Mouse (Mus musculus) kidney, embryonic 15.5 days (tissue): Measurements from ENCODE around the gene Olfr574. TPM values are rescaled to one million over a fixed set of nuclear protein-coding genes. Genes with fewer than 3 reads are reported as not detected.

Source experiments
- ATAC-seq: fragments of 200-750 bp; cut with Nextera tagmentation; replicated peaks from 2 replicates; pipeline ENCODE4 v1.8.0; 2017; ENCODE audit warnings: moderate TSS enrichment; ENCODE audit not compliant: low FRiP score
- H3K27ac ChIP-seq: fragments of 300-500 bp; sonication (generic); 2 replicates; pipeline ENCODE4 v1.5.1; 2015; ENCODE audit warnings: mild to moderate bottlenecking, inconsistent platforms
- H3K27me3 ChIP-seq: fragments of 300-500 bp; sonication (generic); 2 replicates; pipeline ENCODE4 v1.6.1; 2015; ENCODE audit warnings: inconsistent platforms
- H3K36me3 ChIP-seq: fragments of 300-500 bp; sonication (generic); 2 replicates; pipeline ENCODE4 v1.6.1; 2015; ENCODE audit warnings: inconsistent platforms
- H3K4me1 ChIP-seq: fragments of 300-500 bp; sonication (generic); 2 replicates; pipeline ENCODE4 v1.6.1; 2015; ENCODE audit warnings: inconsistent platforms
- H3K4me2 ChIP-seq: fragments of 300-500 bp; sonication (generic); 2 replicates; pipeline ENCODE4 v1.6.1; 2015; ENCODE audit warnings: moderate library complexity, mild to moderate bottlenecking, inconsistent platforms
- H3K4me3 ChIP-seq: fragments of 300-500 bp; sonication (generic); replicated peaks from 2 replicates; pipeline ENCODE4 v1.5.1; 2015; ENCODE audit warnings: mild to moderate bottlenecking, inconsistent platforms
- H3K9ac ChIP-seq: fragments of 300-500 bp; sonication (generic); 2 replicates; pipeline ENCODE4 v1.6.1; 2015; ENCODE audit warnings: mild to moderate bottlenecking, inconsistent platforms
- H3K9me3 ChIP-seq: fragments of 300-500 bp; sonication (generic); replicated peaks from 2 replicates; pipeline ENCODE4 v1.6.1; 2016; ENCODE audit warnings: inconsistent platforms
- WGBS: fragments of 180-500 bp; shearing (Covaris S2); methylation state at CpG from one replicate; pipeline ENCODE4 v1.1.7; 2015; ENCODE audit warnings: mixed read lengths; 5-methylcytosine and 5-hydroxymethylcytosine counted together
- polyA plus RNA-seq: library from polyadenylated mRNA; unstranded; fragments of >200 nt; fragmentation: Nextera tagmentation; extraction: Ambion mirVana; gene quantifications from 2 replicates; pipeline ENCODE4 v1.2.1, GENCODE M21; 2015

Gene Olfr574
- not detected in 2 replicates for polyA plus RNA-seq

GRCm38 (mm10) chr7:102948167-102948566, at the start of gene Olfr574:
Olfr574 (plus strand) TSS chr7:102948467.
- Histone ChIP-seq H3K27me3 (no peaks in the 10 kb centered on the region), H3K4me3 (no peak within 1 kb of the TSS), H3K9me3 (no peaks in the 10 kb centered on the region), H3K4me1 (no peaks in the 10 kb centered on the region; the same call in 1 of the 2 replicates), H3K9ac (no peak within 1 kb of the TSS), H3K27ac (no peak within 1 kb of the TSS), H3K4me2 (no peak within 1 kb of the TSS), H3K36me3 (no peaks in the 10 kb centered on the region)
- ATAC-seq: no peak
- WGBS: 88% methylated on average over 1 of the region's 1 CpGs

GRCm38 (mm10) chr7:102915261-102915660, 33.0 kb upstream of the Olfr574 start:
- Histone ChIP-seq H3K4me1 (no peaks in the 10 kb centered on the region), H3K4me2 (no peak overlapping the region), H3K4me3 (no peak overlapping the region), H3K9ac (no peak overlapping the region), H3K9me3 (no peaks in the 10 kb centered on the region), H3K27ac (no peak overlapping the region), H3K36me3 (no peaks in the 10 kb centered on the region), H3K27me3 (no peaks in the 10 kb centered on the region)
- WGBS: 20% methylated on average over 1 of the region's 1 CpGs
- no peak for ATAC-seq

GRCm38 (mm10) chr7:102916405-102916804, 31.9 kb upstream of the Olfr574 start:
- Histone ChIP-seq H3K4me2 (no peak overlapping the region), H3K27me3 (no peaks in the 10 kb centered on the region), H3K9ac (no peak overlapping the region), H3K4me1 (no peaks in the 10 kb centered on the region), H3K36me3 (no peaks in the 10 kb centered on the region), H3K9me3 (no peaks in the 10 kb centered on the region), H3K4me3 (no peak overlapping the region), H3K27ac (no peak overlapping the region)
- no peak for ATAC-seq
- WGBS: 58% methylated on average over 5 of the region's 5 CpGs

GRCm38 (mm10) chr7:102917032-102917875, 31.0 kb upstream of the Olfr574 start, which contains the start of gene Olfr571:
Olfr571 (minus strand) TSS chr7:102917536.
- H3K27me3 ChIP-seq: no peaks in the 10 kb centered on the region
- 54% methylated on average over 4 of the region's 4 CpGs for WGBS
- H3K27ac ChIP-seq: no peak within 1 kb of the TSS
- ATAC-seq: no peak
- no peaks in the 10 kb centered on the region for H3K9me3 ChIP-seq
- no peak within 1 kb of the TSS for H3K4me2 ChIP-seq
- H3K4me3 ChIP-seq: no peak within 1 kb of the TSS
- no peaks in the 10 kb centered on the region for H3K36me3 ChIP-seq
- H3K4me1 ChIP-seq: no peaks in the 10 kb centered on the region
- no peak within 1 kb of the TSS for H3K9ac ChIP-seq

GRCm38 (mm10) chr7:102919632-102920031, 28.6 kb upstream of the Olfr574 start:
- H3K27ac ChIP-seq: no peak overlapping the region
- no peak overlapping the region for H3K4me2 ChIP-seq
- no peaks in the 10 kb centered on the region for H3K9me3 ChIP-seq
- H3K9ac ChIP-seq: no peak overlapping the region
- H3K4me1 ChIP-seq: no peaks in the 10 kb centered on the region
- peak; percentile 69; the same call in 1 of the 2 replicates for ATAC-seq
- no peak overlapping the region for H3K4me3 ChIP-seq
- no peaks in the 10 kb centered on the region for H3K36me3 ChIP-seq
- 12% methylated on average over 1 of the region's 1 CpGs for WGBS
- no peaks in the 10 kb centered on the region for H3K27me3 ChIP-seq

- Histone ChIP-seq H3K27me3 (no peaks in the 10 kb centered on the region), H3K9me3 (no peaks in the 10 kb centered on the region), H3K9ac (no peak within 1 kb of the TSS), H3K4me1 (no peaks in the 10 kb centered on the region), H3K4me2 (no peak within 1 kb of the TSS), H3K36me3 (no peaks in the 10 kb centered on the region), H3K4me3 (no peak within 1 kb of the TSS), H3K27ac (no peak within 1 kb of the TSS)
- no peak for ATAC-seq
- WGBS: 56% methylated on average over 1 of the region's 1 CpGs
These were observed 24.2 kb upstream of the Olfr574 start, which contains the start of gene Olfr572 for GRCm38 (mm10) chr7:102924109-102924508. Olfr572 (plus strand) TSS chr7:102924409.

GRCm38 (mm10) chr7:102927105-102927504, 21.2 kb upstream of the Olfr574 start:
- Histone ChIP-seq H3K9me3 (no peaks in the 10 kb centered on the region), H3K27me3 (no peaks in the 10 kb centered on the region), H3K4me3 (no peak overlapping the region), H3K4me1 (no peaks in the 10 kb centered on the region), H3K36me3 (no peaks in the 10 kb centered on the region), H3K9ac (no peak overlapping the region), H3K27ac (no peak overlapping the region), H3K4me2 (no peak overlapping the region)
- 78% methylated on average over 3 of the region's 3 CpGs for WGBS
- ATAC-seq: no peak

- Histone ChIP-seq H3K27me3 (no peaks in the 10 kb centered on the region), H3K9me3 (no peaks in the 10 kb centered on the region), H3K9ac (no peak within 1 kb of the TSS), H3K4me2 (no peak within 1 kb of the TSS), H3K4me3 (no peak within 1 kb of the TSS), H3K36me3 (no peaks in the 10 kb centered on the region), H3K4me1 (no peaks in the 10 kb centered on the region), H3K27ac (no peak within 1 kb of the TSS)
- 89% methylated on average over 2 of the region's 2 CpGs for WGBS
- ATAC-seq: no peak
These were observed 5.8 kb upstream of the Olfr574 start, which contains the start of gene Olfr573-ps1 for GRCm38 (mm10) chr7:102942475-102942874. Olfr573-ps1 (minus strand) TSS chr7:102942575.

GRCm38 (mm10) chr7:102943417-102943816, 4.8 kb upstream of the Olfr574 start:
- no peak overlapping the region for H3K27ac ChIP-seq
- no peak overlapping the region for H3K4me2 ChIP-seq
- H3K4me3 ChIP-seq: no peak overlapping the region
- H3K9ac ChIP-seq: no peak overlapping the region
- H3K9me3 ChIP-seq: no peaks in the 10 kb centered on the region
- no peaks in the 10 kb centered on the region for H3K36me3 ChIP-seq
- H3K4me1 ChIP-seq: no peaks in the 10 kb centered on the region
- 85% methylated on average over 1 of the region's 1 CpGs for WGBS
- no peaks in the 10 kb centered on the region for H3K27me3 ChIP-seq
- ATAC-seq: no peak

- ATAC-seq: peak; percentile 64
- H3K36me3 ChIP-seq: no peaks in the 10 kb centered on the region
- WGBS: 57% methylated on average over 1 of the region's 1 CpGs
- H3K4me1 ChIP-seq: no peaks in the 10 kb centered on the region; the same call in 1 of the 2 replicates
- H3K9me3 ChIP-seq: no peaks in the 10 kb centered on the region
- H3K4me2 ChIP-seq: no peak overlapping the region
- H3K27me3 ChIP-seq: no peaks in the 10 kb centered on the region
- no peak overlapping the region for H3K9ac ChIP-seq
- H3K27ac ChIP-seq: no peak overlapping the region
- no peak overlapping the region for H3K4me3 ChIP-seq
These were observed 2.5 kb downstream of the Olfr574 start for GRCm38 (mm10) chr7:102950732-102951131.

GRCm38 (mm10) chr7:102958137-102958536, 9.9 kb downstream of the Olfr574 start:
- no peak for ATAC-seq
- 63% methylated on average over 3 of the region's 3 CpGs for WGBS
- Histone ChIP-seq H3K9ac (no peak overlapping the region), H3K4me2 (no peak overlapping the region), H3K27me3 (no peaks in the 10 kb centered on the region), H3K36me3 (no peaks in the 10 kb centered on the region), H3K27ac (no peak overlapping the region), H3K4me3 (no peak overlapping the region), H3K9me3 (no peaks in the 10 kb centered on the region), H3K4me1 (no peaks in the 10 kb centered on the region)

GRCm38 (mm10) chr7:102958593-102958992, 10.3 kb downstream of the Olfr574 start, which contains the start of gene Olfr575:
Olfr575 (minus strand) TSS chr7:102958775.
- 66% methylated on average over 1 of the region's 1 CpGs for WGBS

More at GRCm38 (mm10) chr7:102958593-102958992, 10.3 kb downstream of the Olfr574 start, which contains the start of gene Olfr575:
- H3K9me3 ChIP-seq: no peaks in the 10 kb centered on the region
- no peak within 1 kb of the TSS for H3K9ac ChIP-seq
- no peak within 1 kb of the TSS for H3K4me3 ChIP-seq
- no peak within 1 kb of the TSS for H3K4me2 ChIP-seq
- no peaks in the 10 kb centered on the region for H3K4me1 ChIP-seq
- no peak for ATAC-seq
- no peaks in the 10 kb centered on the region for H3K36me3 ChIP-seq
- H3K27me3 ChIP-seq: no peaks in the 10 kb centered on the region
- H3K27ac ChIP-seq: no peak within 1 kb of the TSS
